Mouse (Mus musculus): ENCODE data around the gene Eea1.

- TF ChIP-seq CTCF (IDR thresholded peaks at IDR 0.05; ENCODE audit: low read depth) = no peak
- TF ChIP-seq EP300 (IDR thresholded peaks at IDR 0.05; ENCODE audit: low read depth) = no peak
Measured at GRCm38 (mm10) chr10:95894036-95894855, 46.2 kb upstream of the Eea1 start.

Measured in liver, postnatal 0 days (tissue).